Mouse (Mus musculus) lung, postnatal 0 days (tissue): ENCODE data around the gene Sprr3. TPM values are rescaled to one million over a fixed set of nuclear protein-coding genes. Genes with fewer than 3 reads are reported as not detected.
A peak's percentile ranks its signal among the peaks of the same experiment; 100 is the strongest.
"Not testable (repeated sequence)": the region's sequence is repeated elsewhere in the genome, so short reads cannot be mapped to it uniquely, and the experiment has no call there.

ENCODE experiments used
- ATAC-seq: fragments of 200-750 bp; cut with Nextera tagmentation; 2 replicates; pipeline ENCODE4 v1.8.0; 2017; ENCODE audit warnings: moderate library complexity
- DNase-seq: peaks from one replicate; pipeline ENCODE4 v3.0.0-alpha.2; 2016; ENCODE audit warnings: low spot score
- H3K27ac ChIP-seq: fragments of 300-500 bp; sonication (generic); 2 replicates; pipeline ENCODE4 v1.5.1; 2014; ENCODE audit warnings: antibody characterized with exemption, mild to moderate bottlenecking, low read length, mixed read lengths
- H3K27me3 ChIP-seq: fragments of 300-500 bp; sonication (generic); replicated peaks from 2 replicates; pipeline ENCODE4 v1.6.1; 2014; ENCODE audit warnings: low read length, mixed read lengths; ENCODE audit not compliant: insufficient read depth
- H3K36me3 ChIP-seq: fragments of 300-500 bp; sonication (generic); 2 replicates; pipeline ENCODE4 v1.6.1; 2014; ENCODE audit warnings: low read length, mixed read lengths; ENCODE audit not compliant: insufficient read depth
- H3K4me1 ChIP-seq: fragments of 300-500 bp; sonication (generic); 2 replicates; pipeline ENCODE4 v1.6.1; 2014; ENCODE audit warnings: antibody characterized with exemption, low read depth, low read length, mixed read lengths; ENCODE audit not compliant: insufficient read depth
- H3K4me2 ChIP-seq: fragments of 300-500 bp; sonication (generic); replicated peaks from 2 replicates; pipeline ENCODE4 v1.6.1; 2014; ENCODE audit warnings: low read depth, mild to moderate bottlenecking, low read length, moderate library complexity, mixed read lengths
- H3K4me3 ChIP-seq: fragments of 300-500 bp; sonication (generic); 2 replicates; pipeline ENCODE4 v1.5.1; 2014; ENCODE audit warnings: low read depth, low read length
- H3K9ac ChIP-seq: fragments of 300-500 bp; sonication (generic); replicated peaks from 2 replicates; pipeline ENCODE4 v1.6.1; 2014; ENCODE audit warnings: low read depth, mild to moderate bottlenecking
- H3K9me3 ChIP-seq: fragments of 300-500 bp; sonication (generic); 2 replicates; pipeline ENCODE4 v1.6.1; 2016; ENCODE audit warnings: low read length, mixed read lengths
- CTCF ChIP-seq: IDR thresholded peaks from 2 replicates; pipeline ENCODE4 v1.5.1; 2016; ENCODE audit warnings: antibody characterized with exemption, mild to moderate bottlenecking
- EP300 ChIP-seq: IDR thresholded peaks from 2 replicates; pipeline ENCODE4 v1.6.1; 2016; ENCODE audit warnings: antibody characterized with exemption, mild to moderate bottlenecking, control low read depth
- WGBS: fragments of 180-500 bp; shearing (Covaris S2); extraction: QIAGEN DNeasy Blood & Tissue Kit; methylation state at CpG from one replicate; pipeline ENCODE4 v1.1.7; 2014; 5-methylcytosine and 5-hydroxymethylcytosine counted together
- polyA plus RNA-seq: library from polyadenylated mRNA; unstranded; fragments of >200 nt; fragmentation: Nextera tagmentation; extraction: Ambion mirVana; gene quantifications from 2 replicates; pipeline ENCODE4 v1.2.1, GENCODE M21; 2015

Gene Sprr3
- polyA plus RNA-seq, 1 experiment from 2014 or later, result not detected

GRCm38 (mm10) chr3:92481249-92481648, 22.7 kb upstream of the Sprr3 start:
- H3K4me3 ChIP-seq, H3K4me1 ChIP-seq, ATAC-seq, H3K4me2 ChIP-seq, H3K36me3 ChIP-seq, H3K9ac ChIP-seq, H3K9me3 ChIP-seq, H3K27me3 ChIP-seq, DNase-seq, H3K27ac ChIP-seq: not testable (repeated sequence)
- TF ChIP-seq CTCF, result peak; percentile 54

GRCm38 (mm10) chr3:92470111-92470510, 11.6 kb upstream of the Sprr3 start:
- WGBS, result 67% methylated on average over 2 of the region's 2 CpGs
- Histone ChIP-seq H3K9me3 (no peaks in the 10 kb centered on the region), H3K27me3 (no peaks in the 10 kb centered on the region), H3K36me3 (no peaks in the 10 kb centered on the region), H3K9ac (no peak overlapping the region), H3K4me1 (no peaks in the 10 kb centered on the region), H3K4me3 (no peak overlapping the region), H3K4me2 (no peak overlapping the region), H3K27ac (no peak overlapping the region)
- DNase-seq (no peak), ATAC-seq (no peak)
- TF ChIP-seq EP300 (no peak), CTCF (no peak)

- TF ChIP-seq CTCF (no peak), EP300 (no peak)
- no peak overlapping the region for H3K4me2 ChIP-seq
- H3K36me3 ChIP-seq, result no peaks in the 10 kb centered on the region
- H3K27me3 ChIP-seq, result no peaks in the 10 kb centered on the region
- H3K9me3 ChIP-seq, result no peaks in the 10 kb centered on the region
- no peak for ATAC-seq
- H3K4me3 ChIP-seq, result no peak overlapping the region
- H3K4me1 ChIP-seq, result no peaks in the 10 kb centered on the region
- DNase-seq, result no peak
- H3K9ac ChIP-seq, result no peak overlapping the region
- no peak overlapping the region for H3K27ac ChIP-seq
Observed at GRCm38 (mm10) chr3:92467424-92467823, 8.9 kb upstream of the Sprr3 start.

GRCm38 (mm10) chr3:92466576-92466975, 8.1 kb upstream of the Sprr3 start:
- 56% methylated on average over 1 of the region's 1 CpGs for WGBS
- H3K36me3 ChIP-seq, result no peaks in the 10 kb centered on the region
- no peaks in the 10 kb centered on the region for H3K9me3 ChIP-seq
- H3K4me2 ChIP-seq, result no peak overlapping the region
- no peak overlapping the region for H3K27ac ChIP-seq
- H3K4me1 ChIP-seq, result no peaks in the 10 kb centered on the region
- H3K27me3 ChIP-seq, result no peaks in the 10 kb centered on the region
- no peak overlapping the region for H3K4me3 ChIP-seq
- no peak for ATAC-seq
- TF ChIP-seq EP300, result no peak
- TF ChIP-seq CTCF, result no peak
- no peak overlapping the region for H3K9ac ChIP-seq
- DNase-seq, result no peak

GRCm38 (mm10) chr3:92455151-92455550, 3.4 kb downstream of the Sprr3 start:
- no peaks in the 10 kb centered on the region for H3K27me3 ChIP-seq
- no peaks in the 10 kb centered on the region for H3K36me3 ChIP-seq
- peak; percentile 59 for DNase-seq
- H3K4me3 ChIP-seq, result no peak overlapping the region
- 55% methylated on average over 5 of the region's 5 CpGs for WGBS
- no peak overlapping the region for H3K27ac ChIP-seq
- TF ChIP-seq EP300, result peak; percentile 66; the same call in 1 of the 2 replicates
- TF ChIP-seq CTCF, result no peak
- no peak overlapping the region for H3K9ac ChIP-seq
- peak; percentile 67 for ATAC-seq
- H3K9me3 ChIP-seq, result no peaks in the 10 kb centered on the region
- H3K4me2 ChIP-seq, result no peak overlapping the region
- H3K4me1 ChIP-seq, result no peaks in the 10 kb centered on the region

GRCm38 (mm10) chr3:92440177-92440576, 18.3 kb downstream of the Sprr3 start:
- no peak overlapping the region for H3K27ac ChIP-seq
- no peaks in the 10 kb centered on the region for H3K36me3 ChIP-seq
- no peak for ATAC-seq
- H3K9ac ChIP-seq, result no peak overlapping the region
- no peaks in the 10 kb centered on the region for H3K4me1 ChIP-seq
- H3K27me3 ChIP-seq, result no peaks in the 10 kb centered on the region
- H3K4me2 ChIP-seq, result no peak overlapping the region
- DNase-seq, result no peak
- no peak overlapping the region for H3K4me3 ChIP-seq
- no peaks in the 10 kb centered on the region for H3K9me3 ChIP-seq
- WGBS, result 84% methylated on average over 3 of the region's 3 CpGs
- TF ChIP-seq EP300, result no peak
- no peak for TF ChIP-seq CTCF

- H3K4me2 ChIP-seq, result no peak within 1 kb of the TSS
- TF ChIP-seq CTCF (no peak), EP300 (no peak)
- DNase-seq (no peak), ATAC-seq (no peak)
- H3K27ac ChIP-seq, result no peak within 1 kb of the TSS
- H3K9ac ChIP-seq, result no peak within 1 kb of the TSS
- no peaks in the 10 kb centered on the region for H3K9me3 ChIP-seq
- no peaks in the 10 kb centered on the region for H3K4me1 ChIP-seq
- H3K27me3 ChIP-seq, result no peaks in the 10 kb centered on the region
- H3K4me3 ChIP-seq, result no peak within 1 kb of the TSS
- 91% methylated on average over 3 of the region's 3 CpGs for WGBS
- H3K36me3 ChIP-seq, result no peaks in the 10 kb centered on the region
Observed at GRCm38 (mm10) chr3:92438689-92439088, 19.8 kb downstream of the Sprr3 start, which contains the start of gene Sprr1b. TSS of gene Sprr1b (minus strand) at chr3:92438789.
